Mouse (Mus musculus) C2C12 (cell line): ENCODE measurements around the gene Nr5a1.

Experiments used
- CTCF ChIP-seq: IDR thresholded peaks from one replicate; pipeline ENCODE4 v1.5.1; 2011; ENCODE audit not compliant: control insufficient read depth, insufficient read depth, insufficient read length
- MAX ChIP-seq: IDR thresholded peaks from one replicate; pipeline ENCODE4 v1.6.1; 2011; ENCODE audit warnings: mild to moderate bottlenecking, control low read depth
- MYOD1 ChIP-seq: IDR thresholded peaks from one replicate; pipeline ENCODE4 v1.6.1; 2011; ENCODE audit warnings: low read depth; ENCODE audit not compliant: control insufficient read depth, insufficient read length

DNA sequence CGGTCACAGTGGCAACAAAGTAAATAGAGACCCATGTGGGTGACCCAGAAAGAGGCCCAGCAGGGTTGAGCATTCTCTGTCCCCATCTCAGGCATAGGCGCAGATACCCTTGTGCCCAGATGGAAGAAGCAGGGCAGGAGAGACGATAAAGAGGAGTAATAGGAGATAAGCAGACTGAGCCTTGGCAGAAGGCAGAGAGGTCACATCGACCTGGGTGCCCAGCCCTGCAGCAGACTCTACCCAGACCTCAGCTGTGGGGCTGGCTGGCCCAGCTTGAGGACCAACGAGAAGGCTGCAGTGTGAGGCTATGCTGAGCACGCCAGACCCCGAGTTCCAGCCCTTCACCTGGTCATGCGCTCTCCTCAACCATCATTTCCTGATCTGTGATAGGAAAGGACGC, 10.0 kb downstream of the Nr5a1 start:
- TF ChIP-seq MYOD1 (no peak), MAX (no peak), CTCF (no peak)
